Mouse (Mus musculus): ENCODE results near the gene Suox.

GRCm38 (mm10) chr10:128656731-128657130 lies 17.1 kb downstream of the Suox start:
- TF ChIP-seq CTCF (IDR thresholded peaks at IDR 0.05) (no peak), EP300 (IDR thresholded peaks at IDR 0.05) (no peak)

Data from lung, postnatal 0 days (tissue).